ENCODE assay signal across 12 mouse cellular contexts in the genomic region with DNA sequence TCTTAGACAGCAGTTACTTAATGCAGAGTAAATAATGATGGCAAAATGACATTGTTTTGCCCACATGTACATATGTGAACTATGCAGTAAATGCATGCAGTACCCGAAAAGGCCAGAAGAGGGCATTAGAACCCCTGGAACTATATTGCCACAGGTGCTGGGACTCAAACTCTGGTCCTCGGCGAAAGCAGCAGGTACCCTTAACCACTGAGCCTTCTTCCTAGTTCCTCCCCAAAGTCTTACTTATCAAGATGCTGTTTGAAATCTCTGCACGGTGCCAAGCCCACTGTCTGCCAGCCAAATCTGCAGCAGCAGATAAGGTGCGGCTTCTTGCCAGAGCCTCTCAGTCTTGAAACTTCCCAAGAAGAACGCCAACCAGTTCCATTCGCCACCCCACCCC.
DNase-seq lines count a peak whose midpoint lies in the region; ATAC-seq and TF ChIP-seq lines count a peak whose summit lies in the region.
"Had no signal": no experiment of that assay in that cellular context is flagged by ENCODE, and none has a peak within 500 bp of the region (broad histone marks: within the 10 kb centered on the region; RNA-seq: fewer than 3 reads in every experiment).

No protein-coding gene starts in this region.

- TF ChIP-seq POLR2A in brain, embryonic 14.5 days (IDR thresholded peaks at IDR 0.05; ENCODE audit: borderline replicate concordance, extremely low read depth, insufficient read depth, insufficient read length, poor library complexity, severe bottlenecking), result no peak

- H3K27ac ChIP-seq in forebrain, embryonic 14.5 days (ENCODE audit: low read depth, low read length), result no peak overlapping the region
- H3K27ac ChIP-seq in forebrain, embryonic 11.5 days (ENCODE audit: low read depth, low read length), result no peak overlapping the region
- H3K27ac ChIP-seq in lung, embryonic 14.5 days (ENCODE audit: low read depth), result no peak overlapping the region
- no peak overlapping the region for H3K27ac ChIP-seq in stomach, postnatal 0 days (replicated peaks)
- H3K27ac ChIP-seq in forebrain, embryonic 13.5 days, result no peak overlapping the region
- H3K27ac ChIP-seq: lung, embryonic 15.5 days; neural tube, embryonic 13.5 days had no signal

- peak; percentile 34 for DNase-seq in forebrain, embryonic 14.5 days (ENCODE audit: low spot score)
- DNase-seq in forebrain, embryonic 11.5 days (ENCODE audit: low spot score), result no peak
- DNase-seq in lung, embryonic 14.5 days, result no peak
- no peak for DNase-seq in lung, postnatal 25 days (ENCODE audit: low spot score)
- DNase-seq in brain, embryonic 14.5 days (ENCODE audit: low read depth), result peak; percentile 57
- DNase-seq in stomach, postnatal 0 days (ENCODE audit: low spot score), result no peak
- no peak for DNase-seq in layer of hippocampus, postnatal 36 days
- DNase-seq: embryo, embryonic 11 days; gastrocnemius, postnatal 14 days had no signal

- no peak overlapping the region for H3K4me2 ChIP-seq in forebrain, embryonic 14.5 days (ENCODE audit: low read length)
- H3K4me2 ChIP-seq in forebrain, embryonic 11.5 days (ENCODE audit: low read depth, low read length, severe bottlenecking), result no peak overlapping the region
- H3K4me2 ChIP-seq in lung, embryonic 14.5 days, result no peak overlapping the region
- H3K4me2 ChIP-seq in stomach, postnatal 0 days (replicated peaks; ENCODE audit: low read depth), result no peak overlapping the region
- H3K4me2 ChIP-seq in forebrain, embryonic 13.5 days, result no peak overlapping the region
- H3K4me2 ChIP-seq: neural tube, embryonic 13.5 days had no signal

- no peaks in the 10 kb centered on the region for H3K9me3 ChIP-seq in forebrain, embryonic 14.5 days (replicated peaks; ENCODE audit: control insufficient read depth, low read length)
- no peaks in the 10 kb centered on the region for H3K9me3 ChIP-seq in forebrain, embryonic 11.5 days (ENCODE audit: control insufficient read depth, low read length)
- no peaks in the 10 kb centered on the region for H3K9me3 ChIP-seq in lung, embryonic 14.5 days (ENCODE audit: low read depth, low read length)
- no peaks in the 10 kb centered on the region for H3K9me3 ChIP-seq in stomach, postnatal 0 days (ENCODE audit: control insufficient read depth, low read length)
- 0 out of 2 replicates have a peak, but pooled peaks cover 4% of the 10 kb centered on the region for H3K9me3 ChIP-seq in forebrain, embryonic 13.5 days (replicated peaks)
- H3K9me3 ChIP-seq: lung, embryonic 15.5 days; neural tube, embryonic 13.5 days had no signal

- TF ChIP-seq EP300 in stomach, postnatal 0 days (optimal IDR thresholded peaks at IDR 0.05), result no peak

- no peak overlapping the region for H3K4me3 ChIP-seq in forebrain, embryonic 14.5 days (ENCODE audit: low read depth, low read length)
- no peak overlapping the region for H3K4me3 ChIP-seq in forebrain, embryonic 11.5 days (ENCODE audit: low read depth, low read length)
- H3K4me3 ChIP-seq in lung, embryonic 14.5 days (ENCODE audit: low read depth, low read length), result no peak overlapping the region
- no peak overlapping the region for H3K4me3 ChIP-seq in stomach, postnatal 0 days (ENCODE audit: low read depth, low read length)
- no peak overlapping the region for H3K4me3 ChIP-seq in forebrain, embryonic 13.5 days
- H3K4me3 ChIP-seq: lung, embryonic 15.5 days; neural tube, embryonic 13.5 days had no signal

- H3K4me1 ChIP-seq in forebrain, embryonic 14.5 days (ENCODE audit: control insufficient read depth, insufficient read depth, low read length), result 0 out of 2 replicates have a peak, but pooled peaks cover 4% of the 10 kb centered on the region
- 0 out of 2 replicates have a peak, but pooled peaks cover 5% of the 10 kb centered on the region for H3K4me1 ChIP-seq in forebrain, embryonic 11.5 days (replicated peaks; ENCODE audit: control insufficient read depth, insufficient read depth, low read length)
- H3K4me1 ChIP-seq in lung, embryonic 14.5 days (ENCODE audit: insufficient read depth), result peaks cover 10% of the 10 kb centered on the region
- no peaks in the 10 kb centered on the region; the same call in 1 of the 2 replicates for H3K4me1 ChIP-seq in stomach, postnatal 0 days (replicated peaks; ENCODE audit: control insufficient read depth, insufficient read depth)
- H3K4me1 ChIP-seq in forebrain, embryonic 13.5 days, result peaks cover 10% of the 10 kb centered on the region

- no peaks in the 10 kb centered on the region for H3K36me3 ChIP-seq in forebrain, embryonic 14.5 days (ENCODE audit: control insufficient read depth, insufficient read depth, low read length)
- no peaks in the 10 kb centered on the region for H3K36me3 ChIP-seq in forebrain, embryonic 11.5 days (ENCODE audit: control insufficient read depth, insufficient read depth, low read length)
- H3K36me3 ChIP-seq in lung, embryonic 14.5 days (ENCODE audit: insufficient read depth), result no peaks in the 10 kb centered on the region
- H3K36me3 ChIP-seq in stomach, postnatal 0 days (ENCODE audit: control insufficient read depth, insufficient read depth, low read length), result no peaks in the 10 kb centered on the region; the same call in 1 of the 2 replicates
- no peaks in the 10 kb centered on the region for H3K36me3 ChIP-seq in forebrain, embryonic 13.5 days (ENCODE audit: poor library complexity, severe bottlenecking)
- H3K36me3 ChIP-seq: lung, embryonic 15.5 days; neural tube, embryonic 13.5 days had no signal

- no peak overlapping the region for H3K9ac ChIP-seq in forebrain, embryonic 14.5 days (ENCODE audit: low read length)
- H3K9ac ChIP-seq in forebrain, embryonic 11.5 days (ENCODE audit: low read length), result no peak overlapping the region
- no peak overlapping the region for H3K9ac ChIP-seq in lung, embryonic 14.5 days
- H3K9ac ChIP-seq in stomach, postnatal 0 days (ENCODE audit: low read length), result no peak overlapping the region
- no peak overlapping the region for H3K9ac ChIP-seq in forebrain, embryonic 13.5 days
- H3K9ac ChIP-seq: lung, embryonic 15.5 days; neural tube, embryonic 13.5 days had no signal

- WGBS in forebrain, embryonic 14.5 days, result 85% methylated on average over 7 of the region's 7 CpGs
- 87% methylated on average over 7 of the region's 7 CpGs for WGBS in forebrain, embryonic 11.5 days
- WGBS in lung, embryonic 14.5 days, result 88% methylated on average over 7 of the region's 7 CpGs
- 85% methylated on average over 7 of the region's 7 CpGs for WGBS in stomach, postnatal 0 days
- WGBS in forebrain, embryonic 13.5 days, result 89% methylated on average over 7 of the region's 7 CpGs

- peak; percentile 66 for TF ChIP-seq CTCF in lung, embryonic 14.5 days (IDR thresholded peaks at IDR 0.05; ENCODE audit: low read depth)
- TF ChIP-seq CTCF in brain, embryonic 14.5 days (IDR thresholded peaks at IDR 0.05; ENCODE audit: borderline replicate concordance, extremely low read depth, insufficient read depth, insufficient read length), result peak; percentile 48
- TF ChIP-seq CTCF in stomach, postnatal 0 days (IDR thresholded peaks at IDR 0.05; ENCODE audit: low read depth), result peak; percentile 68

- ATAC-seq in forebrain, embryonic 14.5 days, result peak; percentile 44; the same call in 1 of the 2 replicates
- no peak for ATAC-seq in forebrain, embryonic 11.5 days (replicated peaks; ENCODE audit: low FRiP score)
- ATAC-seq in lung, embryonic 14.5 days (ENCODE audit: insufficient read depth), result no peak
- no peak for ATAC-seq in stomach, postnatal 0 days (ENCODE audit: low FRiP score, low TSS enrichment)
- no peak for ATAC-seq in forebrain, embryonic 13.5 days

- no peaks in the 10 kb centered on the region for H3K27me3 ChIP-seq in forebrain, embryonic 14.5 days (replicated peaks; ENCODE audit: control insufficient read depth, insufficient read depth, low read length)
- no peaks in the 10 kb centered on the region for H3K27me3 ChIP-seq in forebrain, embryonic 11.5 days (ENCODE audit: control insufficient read depth, insufficient read depth, low read length)
- H3K27me3 ChIP-seq in lung, embryonic 14.5 days (ENCODE audit: insufficient read depth, low read length), result no peaks in the 10 kb centered on the region
- no peaks in the 10 kb centered on the region for H3K27me3 ChIP-seq in stomach, postnatal 0 days (ENCODE audit: control insufficient read depth, insufficient read depth, low read length)
- no peaks in the 10 kb centered on the region for H3K27me3 ChIP-seq in forebrain, embryonic 13.5 days
- H3K27me3 ChIP-seq: lung, embryonic 15.5 days; neural tube, embryonic 13.5 days had no signal

Comparison
In these comparisons a context has a peak if more than half of its experiments do, and no peak if none do; other contexts are left out.
1. DNase-seq: peak in forebrain, embryonic 14.5 days (single experiment) and brain, embryonic 14.5 days (single experiment); none in forebrain, embryonic 11.5 days (single experiment), lung, embryonic 14.5 days (single experiment), lung, postnatal 25 days (single experiment), stomach, postnatal 0 days (single experiment) and layer of hippocampus, postnatal 36 days (0 of 2).
2. Peak in every context shown above with its lines, with median percentiles within 50 percentile points of each other: CTCF ChIP-seq.